Mouse (Mus musculus) megakaryocyte-erythroid progenitor cell, adult 5-6 weeks (primary cell): ENCODE measurements around the gene Snrnp27. TPM values are rescaled to one million over a fixed set of nuclear protein-coding genes. Genes with fewer than 3 reads are reported as not detected.
A peak's percentile ranks its signal among the peaks of the same experiment; 100 is the strongest.

Source experiments
- ATAC-seq: replicated peaks from 2 replicates; pipeline ENCODE4 v1.8.0; 2016; ENCODE audit warnings: mild to moderate bottlenecking, inconsistent platforms; ENCODE audit not compliant: severe bottlenecking, poor library complexity, low FRiP score, low TSS enrichment
- total RNA-seq, 2 experiments: library from RNA; stranded (forward) in 1 of 2; stranded (reverse) in 1 of 2; fragments of 200-1000, 215-1000 nt in 1 of 2; fragments of >200 nt in 1 of 2; fragmentation: Nextera tagmentation in 1 of 2; gene quantifications; 2 replicates each; pipeline ENCODE4 v1.2.3; 2014 to 2017

Gene Snrnp27
- 75.7 and 89.2 TPM in 2 replicates for total RNA-seq (2014; fragmentation: Nextera tagmentation)
- total RNA-seq (2017): 127 and 139 TPM in 2 replicates

GRCm38 (mm10) chr6:86683872-86684654, at the start of gene Snrnp27:
Gene Snrnp27, minus strand, starts transcription at chr6:86684522.
- peak; percentile 99 for ATAC-seq

GRCm38 (mm10) chr6:86733183-86733876, 49.0 kb upstream of the Snrnp27 start, which contains the start of gene Gmcl1:
Gene Gmcl1, minus strand, starts transcription at chr6:86733383.
- ATAC-seq: peak; percentile 94

- 0 out of 2 replicates have a peak, but pooled peaks have one; percentile 17 for ATAC-seq
These were observed 48.2 kb upstream of the Snrnp27 start for GRCm38 (mm10) chr6:86732276-86733173.

DNA sequence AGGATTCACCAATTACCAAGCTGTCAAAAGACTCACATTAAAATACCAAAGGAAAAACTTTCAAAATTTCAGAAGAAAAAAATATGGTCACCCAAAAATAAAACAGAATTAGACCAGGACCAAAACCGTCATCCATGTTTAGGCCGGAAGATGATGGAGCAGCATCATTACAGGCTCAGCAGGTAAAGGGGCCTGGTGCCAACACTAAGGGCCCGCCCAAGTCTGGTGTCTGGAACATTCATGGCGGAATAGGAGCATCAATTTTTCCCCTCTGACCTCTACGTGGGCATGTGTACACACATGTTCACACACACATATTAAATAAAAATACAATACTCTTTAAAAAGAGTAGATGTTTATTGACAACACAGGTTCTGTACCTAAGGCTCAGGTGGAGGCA, 44.4 kb upstream of the Snrnp27 start:
- no peak for ATAC-seq

GRCm38 (mm10) chr6:86721977-86722376, 37.7 kb upstream of the Snrnp27 start:
- no peak for ATAC-seq

GRCm38 (mm10) chr6:86708072-86708774, 23.9 kb upstream of the Snrnp27 start:
- ATAC-seq: no peak

GRCm38 (mm10) chr6:86702577-86702976, 18.3 kb upstream of the Snrnp27 start:
- no peak for ATAC-seq

DNA sequence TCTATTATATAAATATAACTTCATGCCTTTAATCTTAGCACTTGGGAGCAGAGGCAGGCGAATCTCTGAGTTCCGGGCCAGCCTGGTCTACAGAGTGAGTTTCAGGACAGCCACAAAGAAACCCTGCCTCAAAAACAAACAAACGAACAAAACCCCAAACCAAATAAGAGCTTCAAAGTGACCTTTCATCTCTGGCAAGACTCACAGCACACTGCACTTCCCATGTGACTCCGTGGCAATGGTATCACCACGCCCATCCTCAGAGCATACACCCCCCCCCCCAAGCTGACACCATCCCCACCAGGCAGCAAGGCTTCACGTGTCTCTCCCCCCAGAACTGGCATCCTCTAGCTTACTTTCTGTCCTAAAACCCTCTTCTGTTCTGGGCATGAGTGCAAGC, 13.6 kb upstream of the Snrnp27 start:
- ATAC-seq: no peak

DNA sequence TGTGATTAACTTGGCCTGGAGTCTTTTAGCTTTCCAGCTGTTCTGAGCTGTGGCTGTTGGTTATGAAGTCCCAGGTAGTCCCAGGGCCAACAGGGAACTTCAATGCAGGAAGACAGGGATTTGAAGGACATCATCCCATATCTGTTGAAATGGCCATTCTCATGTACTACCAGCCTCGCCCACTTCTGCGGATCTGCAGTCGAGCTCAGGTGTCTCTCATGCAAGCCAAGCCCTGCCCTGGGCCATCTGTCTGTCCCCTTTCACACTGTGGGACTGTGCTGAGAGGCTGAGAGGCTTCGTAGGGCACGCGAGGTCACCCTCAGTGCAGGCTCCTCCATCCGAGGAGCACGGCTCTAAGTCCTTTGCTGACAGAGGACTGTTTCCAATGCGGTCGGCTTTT, 11.9 kb upstream of the Snrnp27 start:
- no peak for ATAC-seq

- ATAC-seq: peak; percentile 83
These were observed 10.1 kb upstream of the Snrnp27 start for GRCm38 (mm10) chr6:86694465-86694864.

- peak; percentile 79 for ATAC-seq
These were observed 5.3 kb upstream of the Snrnp27 start for GRCm38 (mm10) chr6:86689671-86690070.

- no peak for ATAC-seq
These were observed 2.6 kb upstream of the Snrnp27 start for GRCm38 (mm10) chr6:86686971-86687370.

- ATAC-seq: no peak
These were observed 311 bp upstream of the Snrnp27 start for GRCm38 (mm10) chr6:86684655-86685011.

DNA sequence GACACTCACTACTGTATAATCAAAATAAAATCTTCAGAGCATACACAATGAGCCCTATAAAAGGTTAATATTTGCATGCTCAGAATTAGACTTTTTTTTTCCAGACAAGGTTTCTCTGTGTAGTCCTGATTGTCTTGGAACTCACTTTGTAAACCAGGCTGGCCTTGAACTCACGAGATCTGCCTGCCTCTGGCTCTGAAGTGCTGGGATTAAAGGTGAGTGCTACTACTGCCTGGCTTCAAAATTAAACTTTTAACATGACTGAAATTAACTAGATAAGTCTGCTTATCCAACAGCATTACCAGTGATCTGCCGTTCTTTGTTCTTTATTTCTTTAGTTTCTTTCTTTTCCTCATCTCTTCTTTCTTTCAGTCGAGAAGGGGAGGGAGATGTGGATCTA, 3.0 kb downstream of the Snrnp27 start:
- ATAC-seq: no peak

DNA sequence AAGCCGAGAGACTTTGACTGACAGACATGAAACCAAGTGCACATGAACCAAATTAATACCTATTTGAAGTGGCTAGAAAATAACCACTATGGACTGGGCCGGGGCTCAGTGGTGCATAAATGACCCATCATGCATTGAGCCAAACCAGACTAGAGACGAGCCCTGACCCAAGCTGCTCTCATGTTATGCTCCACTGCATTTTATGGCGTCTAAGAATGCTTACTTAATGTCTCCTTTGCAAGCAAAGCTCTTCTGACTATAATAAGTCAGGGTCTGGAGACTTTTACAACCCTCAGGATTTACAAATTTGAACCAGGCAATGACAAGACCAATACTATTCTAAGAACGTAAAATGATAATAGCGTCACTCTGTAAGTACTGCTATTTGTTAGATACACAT, 6.0 kb downstream of the Snrnp27 start:
- ATAC-seq: no peak

DNA sequence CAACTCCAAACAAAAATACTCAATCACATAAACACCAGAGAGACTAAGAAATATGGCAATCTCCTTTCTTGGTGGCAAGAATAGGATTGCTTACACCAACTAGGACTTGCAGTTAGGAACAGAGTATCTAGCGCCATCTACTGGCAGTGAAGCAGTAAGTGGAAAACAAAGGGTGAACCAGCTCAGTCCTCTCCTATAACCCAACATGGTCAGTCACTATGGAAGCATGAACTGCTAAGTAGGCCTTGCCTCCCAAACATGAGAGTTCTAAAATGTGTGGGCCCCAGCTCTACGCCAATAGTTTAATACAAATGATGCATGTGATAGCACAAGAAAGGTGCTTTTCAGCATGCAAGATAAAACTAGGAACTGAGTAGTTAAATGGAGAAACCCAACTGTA, 13.4 kb downstream of the Snrnp27 start:
- ATAC-seq: peak; percentile 42; the same call in 1 of the 2 replicates

GRCm38 (mm10) chr6:86669240-86669727, 15.0 kb downstream of the Snrnp27 start:
- peak; percentile 95 for ATAC-seq

DNA sequence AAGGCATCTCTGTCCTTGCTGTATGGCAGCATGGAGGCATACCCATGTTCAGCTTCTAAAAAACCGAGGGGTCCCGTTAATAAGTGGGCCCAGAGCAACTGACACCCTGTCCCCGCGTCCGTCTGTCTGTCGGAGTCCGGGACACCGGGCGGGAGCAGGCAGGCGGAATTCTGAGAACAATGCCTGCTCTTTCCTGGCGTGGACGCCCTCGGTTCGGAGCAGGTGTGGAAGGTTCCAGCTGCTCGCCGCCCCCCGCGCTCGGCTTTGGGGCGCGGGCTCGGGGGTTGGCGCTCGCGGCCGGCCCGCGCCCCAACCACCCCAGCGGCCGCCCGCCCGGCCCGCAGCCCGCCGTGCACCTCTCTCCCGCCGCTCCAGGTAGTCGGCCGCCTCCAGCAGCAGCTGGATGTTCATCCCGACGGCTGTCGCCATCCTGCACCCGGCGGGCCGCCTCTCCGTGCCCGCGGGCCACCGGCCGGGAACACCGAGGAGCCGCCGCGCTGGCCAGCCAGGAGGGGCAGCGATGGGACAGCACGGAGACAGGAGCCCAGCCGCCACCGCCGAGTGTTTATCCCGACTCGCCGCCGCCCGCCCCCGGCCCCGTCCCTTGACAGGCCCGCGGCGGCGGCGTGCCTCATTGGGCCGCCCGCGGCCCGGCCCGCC, 15.6 kb downstream of the Snrnp27 start, which contains the start of gene Mxd1:
Gene Mxd1, minus strand, starts transcription at position 582 of the 660 bp plus-strand sequence.
- ATAC-seq: no peak
